Mouse (Mus musculus) liver, embryonic 14.5 days (tissue): ENCODE measurements around the gene Zfhx2. TPM values are rescaled to one million over a fixed set of nuclear protein-coding genes. Genes with fewer than 3 reads are reported as not detected.

Experiments
- ATAC-seq: fragments of 200-750 bp; cut with Nextera tagmentation; 2 replicates; pipeline ENCODE4 v1.8.0; 2017; ENCODE audit warnings: moderate number of reproducible peaks, mild to moderate bottlenecking, moderate library complexity; ENCODE audit not compliant: insufficient read depth
- DNase-seq, 3 experiments: peaks; one replicate each; pipeline ENCODE4 v3.0.0-alpha.2; 2012 to 2013; ENCODE audit warnings: low read depth in 3 of 3, low spot score in 3 of 3
- H3K27ac ChIP-seq: fragments of 300-500 bp; sonication (generic); 2 replicates; pipeline ENCODE4 v1.5.1; 2014; ENCODE audit warnings: moderate library complexity, mild to moderate bottlenecking, control low read depth, inconsistent platforms
- H3K27me3 ChIP-seq: fragments of 300-500 bp; sonication (generic); 2 replicates; pipeline ENCODE4 v1.6.1; 2014; ENCODE audit warnings: mild to moderate bottlenecking, low read length, moderate library complexity; ENCODE audit not compliant: control insufficient read depth, insufficient read depth
- H3K36me3 ChIP-seq: fragments of 300-500 bp; sonication (generic); replicated peaks from 2 replicates; pipeline ENCODE4 v1.6.1; 2014; ENCODE audit warnings: low read depth; ENCODE audit not compliant: control insufficient read depth, insufficient read depth
- H3K4me1 ChIP-seq, 2 experiments: fragments of 200-500 bp in 1 of 2; fragments of 300-500 bp in 1 of 2; sonication (generic) in 1 of 2; replicated peaks; 2 replicates each; pipeline ENCODE4 v1.6.1; 2012 to 2014; ENCODE audit warnings: antibody characterized with exemption in 1 of 2, inconsistent platforms in 1 of 2, low read length in 1 of 2; ENCODE audit not compliant: control insufficient read depth in 2 of 2, insufficient read depth in 2 of 2
- H3K4me2 ChIP-seq: fragments of 300-500 bp; sonication (generic); 2 replicates; pipeline ENCODE4 v1.6.1; 2014; ENCODE audit warnings: low read depth, mild to moderate bottlenecking, control low read depth, moderate library complexity
- H3K4me3 ChIP-seq, 2 experiments: fragments of 200-500 bp in 1 of 2; fragments of 300-500 bp in 1 of 2; sonication (generic) in 1 of 2; 2 replicates each; pipeline ENCODE4 v1.5.1; 2012 to 2014; ENCODE audit warnings: low read depth in 2 of 2, low read length in 2 of 2, mild to moderate bottlenecking in 2 of 2, control low read depth in 1 of 2, inconsistent platforms in 1 of 2, moderate library complexity in 1 of 2; ENCODE audit not compliant: insufficient read depth in 1 of 2
- H3K9ac ChIP-seq: fragments of 300-500 bp; sonication (generic); replicated peaks from 2 replicates; pipeline ENCODE4 v1.6.1; 2014; ENCODE audit warnings: mild to moderate bottlenecking, control low read depth, moderate library complexity
- H3K9me3 ChIP-seq: fragments of 300-500 bp; sonication (generic); 2 replicates; pipeline ENCODE4 v1.6.1; 2016; ENCODE audit warnings: low read length, mixed read lengths; ENCODE audit not compliant: control insufficient read depth
- CTCF ChIP-seq: IDR thresholded peaks from 2 replicates; pipeline ENCODE4 v1.5.1; 2016; ENCODE audit warnings: antibody characterized with exemption, low read depth, control low read depth
- EP300 ChIP-seq: IDR thresholded peaks from 2 replicates; pipeline ENCODE4 v1.6.1; 2016; ENCODE audit warnings: antibody characterized with exemption, low read depth
- WGBS: fragments of 180-500 bp; shearing (Covaris S2); extraction: QIAGEN DNeasy Blood & Tissue Kit; methylation state at CpG from one replicate; pipeline ENCODE4 v1.1.7; 2014; ENCODE audit not compliant: insufficient replicate concordance; 5-methylcytosine and 5-hydroxymethylcytosine counted together
- polyA plus RNA-seq, 2 experiments: library from polyadenylated mRNA; depleted of rRNA in 1 of 2; stranded (reverse) in 1 of 2; unstranded in 1 of 2; fragments of >200 nt; fragmentation: Nextera tagmentation in 1 of 2; extraction: Ambion mirVana in 1 of 2; gene quantifications; 2 replicates each; pipeline versions ENCODE4 v1.2.1 to v1.2.3; 2012 to 2014

Gene Zfhx2
- polyA plus RNA-seq, 2 experiments, result 0.29 to 0.61 TPM

GRCm38 (mm10) chr14:55078366-55078989 is 13.6 kb downstream of the Zfhx2 start:
- Histone ChIP-seq H3K27me3 (peaks cover 14% of the 10 kb centered on the region), H3K9ac (no peak overlapping the region), H3K27ac (no peak overlapping the region), H3K36me3 (no peaks in the 10 kb centered on the region), H3K4me1 (peaks cover 7 to 10% of the 10 kb centered on the region in 2 experiments), H3K4me2 (peak overlapping the region; percentile 3; the same call in 1 of the 2 replicates), H3K4me3 (no peak overlapping the region), H3K9me3 (no peaks in the 10 kb centered on the region)
- ATAC-seq (peak; percentile 25; the same call in 1 of the 2 replicates), DNase-seq (no peak)
- WGBS, result 4% methylated on average over 23 of the region's 23 CpGs
- TF ChIP-seq CTCF, result no peak
- TF ChIP-seq EP300, result no peak

DNA sequence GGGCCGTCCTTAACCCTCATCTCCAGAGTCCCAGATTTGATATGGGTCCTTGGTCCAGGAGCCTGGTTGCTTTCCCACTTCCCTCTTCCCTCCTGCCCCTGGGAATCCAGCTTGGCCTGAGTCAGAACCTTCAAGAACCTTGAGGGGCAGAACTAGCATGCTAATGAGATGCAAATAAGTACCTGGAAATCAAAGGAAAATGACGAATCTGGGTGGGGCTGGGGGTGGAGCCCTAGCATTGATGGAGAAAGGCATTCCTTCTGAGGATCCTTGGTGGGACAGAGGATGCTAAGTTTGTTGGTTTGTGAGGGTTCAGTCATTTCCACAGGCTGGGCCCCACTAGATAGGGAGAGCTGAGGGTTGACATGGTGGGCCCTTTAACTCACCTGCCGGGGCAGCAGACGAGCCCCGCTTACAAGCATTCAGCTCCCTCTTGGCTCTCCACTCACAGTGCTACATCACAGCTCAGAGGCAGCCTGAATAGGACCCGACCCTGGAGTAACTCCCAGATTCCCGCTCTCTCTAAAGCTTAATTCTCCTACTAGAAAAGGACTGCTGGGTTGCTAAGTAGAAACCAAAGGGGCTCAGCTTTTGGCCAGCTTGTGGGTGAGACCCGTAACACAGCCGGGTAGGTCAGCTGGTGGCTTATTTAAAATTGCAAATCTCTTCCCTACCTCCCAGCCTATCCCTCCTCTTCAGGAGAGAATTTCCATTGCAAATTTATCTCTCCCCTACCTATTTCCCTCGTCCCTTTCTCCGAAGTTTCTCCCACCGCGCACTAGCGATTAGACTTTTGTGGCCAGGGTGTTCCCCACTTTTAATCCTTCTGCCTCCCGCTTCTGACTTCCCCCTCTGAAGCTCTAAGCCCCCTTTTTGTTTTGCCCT is 14.4 kb downstream of the Zfhx2 start:
- Histone ChIP-seq H3K4me1 (peaks cover 7 to 10% of the 10 kb centered on the region in 2 experiments), H3K9ac (no peak overlapping the region), H3K27ac (no peak overlapping the region), H3K4me2 (no peak overlapping the region), H3K27me3 (peaks cover 14% of the 10 kb centered on the region), H3K4me3 (no peak overlapping the region), H3K36me3 (no peaks in the 10 kb centered on the region), H3K9me3 (no peaks in the 10 kb centered on the region)
- WGBS, result 32% methylated on average over 15 of the region's 15 CpGs
- ATAC-seq (no peak), DNase-seq (no peak)
- TF ChIP-seq CTCF (no peak), EP300 (no peak)

DNA sequence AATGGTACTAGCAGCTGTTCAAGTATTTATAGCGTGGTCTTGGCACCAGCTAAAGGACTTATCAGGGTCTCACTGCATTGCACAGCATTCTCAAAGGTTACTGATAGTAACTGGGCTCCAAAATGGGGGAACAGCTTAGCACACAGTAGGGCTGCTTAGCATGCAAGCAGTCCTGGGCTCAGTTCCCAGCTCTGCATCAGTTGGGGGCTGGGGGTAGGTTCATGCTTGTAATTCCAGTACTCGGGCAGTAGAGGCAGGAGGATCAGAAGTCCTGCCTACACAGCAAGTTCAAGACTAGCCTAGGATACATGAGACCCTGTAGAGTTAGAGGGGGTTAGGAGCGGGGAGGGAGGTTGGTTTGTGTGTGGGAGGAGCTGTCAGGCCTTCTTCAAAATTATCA is 15.2 kb downstream of the Zfhx2 start:
- no peak overlapping the region for H3K4me3 ChIP-seq
- H3K9ac ChIP-seq, result no peak overlapping the region
- peaks cover 7 to 10% of the 10 kb centered on the region in 2 experiments for H3K4me1 ChIP-seq
- H3K27me3 ChIP-seq, result peaks cover 14% of the 10 kb centered on the region
- no peak overlapping the region for H3K27ac ChIP-seq
- ATAC-seq (no peak), DNase-seq (no peak)
- TF ChIP-seq EP300 (no peak), CTCF (no peak)
- no peaks in the 10 kb centered on the region for H3K9me3 ChIP-seq
- H3K4me2 ChIP-seq, result no peak overlapping the region
- no peaks in the 10 kb centered on the region; the same call in 1 of the 2 replicates for H3K36me3 ChIP-seq
- whole genome bisulfite sequencing, result 59% methylated on average over 3 of the region's 3 CpGs

- Histone ChIP-seq H3K27ac (no peak overlapping the region), H3K4me1 (peaks cover 7 to 10% of the 10 kb centered on the region in 2 experiments), H3K9me3 (no peaks in the 10 kb centered on the region), H3K36me3 (no peaks in the 10 kb centered on the region; the same call in 1 of the 2 replicates), H3K27me3 (peaks cover 14% of the 10 kb centered on the region), H3K4me3 (no peak overlapping the region), H3K4me2 (no peak overlapping the region), H3K9ac (no peak overlapping the region)
- TF ChIP-seq CTCF, result no peak
- no peak for TF ChIP-seq EP300
- no peak for DNase-seq
- 56% methylated on average over 6 of the region's 6 CpGs for WGBS
- no peak for ATAC-seq
These were observed 15.9 kb downstream of the Zfhx2 start for GRCm38 (mm10) chr14:55076224-55076623.

- 83% methylated on average over 12 of the region's 12 CpGs for WGBS
- H3K36me3 ChIP-seq, result no peaks in the 10 kb centered on the region; the same call in 1 of the 2 replicates
- DNase-seq (no peak), ATAC-seq (no peak)
- H3K9me3 ChIP-seq, result no peaks in the 10 kb centered on the region
- no peak overlapping the region for H3K4me3 ChIP-seq
- no peak overlapping the region for H3K9ac ChIP-seq
- H3K4me2 ChIP-seq, result no peak overlapping the region
- no peak for TF ChIP-seq EP300
- no peak for TF ChIP-seq CTCF
- H3K27ac ChIP-seq, result no peak overlapping the region
- H3K27me3 ChIP-seq, result peaks cover 14% of the 10 kb centered on the region
- peaks cover 7 to 10% of the 10 kb centered on the region in 2 experiments for H3K4me1 ChIP-seq
These were observed 17.7 kb downstream of the Zfhx2 start for GRCm38 (mm10) chr14:55074416-55074815.
